Mouse (Mus musculus): Measurements from ENCODE around the gene Tmprss12.

The Tmprss12 gene

GRCm38 (mm10) chr15:100280626-100281025 is at the start of gene Tmprss12:
Gene Tmprss12, plus strand, starts transcription at chr15:100280837.
- Histone ChIP-seq H3K27me3 (ENCODE audit: insufficient read depth, low read length) (no peaks in the 10 kb centered on the region), H3K36me3 (ENCODE audit: insufficient read depth, low read length) (peaks cover 17% of the 10 kb centered on the region), H3K4me1 (replicated peaks; ENCODE audit: low read depth, low read length) (peaks cover 41% of the 10 kb centered on the region), H3K4me3 (replicated peaks; ENCODE audit: low read length) (peak within 1 kb of the TSS; percentile 68), H3K9me3 (ENCODE audit: low read length) (peaks cover 13% of the 10 kb centered on the region)
- no peak for TF ChIP-seq CTCF (conservative IDR thresholded peaks at IDR 0.05; ENCODE audit: low read length)
- no peak for TF ChIP-seq POU5F1 (IDR thresholded peaks at IDR 0.05; ENCODE audit: borderline replicate concordance, low read length)
- TF ChIP-seq NANOG (IDR thresholded peaks at IDR 0.05; ENCODE audit: borderline replicate concordance, low read length): no peak

- peaks cover 61% of the 10 kb centered on the region for H3K36me3 ChIP-seq (ENCODE audit: insufficient read depth, low read length)
- no peak for TF ChIP-seq CTCF (conservative IDR thresholded peaks at IDR 0.05; ENCODE audit: low read length)
- no peak for TF ChIP-seq POU5F1 (IDR thresholded peaks at IDR 0.05; ENCODE audit: borderline replicate concordance, low read length)
- no peak; the same call in 1 of the 2 replicates for TF ChIP-seq NANOG (IDR thresholded peaks at IDR 0.05; ENCODE audit: borderline replicate concordance, low read length)
- H3K27me3 ChIP-seq (ENCODE audit: insufficient read depth, low read length): no peaks in the 10 kb centered on the region
- H3K4me3 ChIP-seq (replicated peaks; ENCODE audit: low read length): peak overlapping the region; percentile 14
- no peaks in the 10 kb centered on the region for H3K9me3 ChIP-seq (ENCODE audit: low read length)
- peaks cover 75% of the 10 kb centered on the region for H3K4me1 ChIP-seq (replicated peaks; ENCODE audit: low read depth, low read length)
Measured at GRCm38 (mm10) chr15:100231616-100232525, 48.8 kb upstream of the Tmprss12 start.

- peaks cover 95% of the 10 kb centered on the region for H3K4me1 ChIP-seq (replicated peaks; ENCODE audit: low read depth, low read length)
- H3K27me3 ChIP-seq (ENCODE audit: insufficient read depth, low read length): no peaks in the 10 kb centered on the region
- H3K9me3 ChIP-seq (ENCODE audit: low read length): no peaks in the 10 kb centered on the region
- H3K4me3 ChIP-seq (replicated peaks; ENCODE audit: low read length): no peak overlapping the region
- no peak for TF ChIP-seq POU5F1 (IDR thresholded peaks at IDR 0.05; ENCODE audit: borderline replicate concordance, low read length)
- TF ChIP-seq NANOG (IDR thresholded peaks at IDR 0.05; ENCODE audit: borderline replicate concordance, low read length): no peak
- TF ChIP-seq CTCF (conservative IDR thresholded peaks at IDR 0.05; ENCODE audit: low read length): no peak
- H3K36me3 ChIP-seq (ENCODE audit: insufficient read depth, low read length): peaks cover 84% of the 10 kb centered on the region
Measured at GRCm38 (mm10) chr15:100235208-100235965, 45.2 kb upstream of the Tmprss12 start.

- Histone ChIP-seq H3K4me3 (replicated peaks; ENCODE audit: low read length) (no peak overlapping the region), H3K27me3 (ENCODE audit: insufficient read depth, low read length) (no peaks in the 10 kb centered on the region), H3K4me1 (replicated peaks; ENCODE audit: low read depth, low read length) (peaks cover 95% of the 10 kb centered on the region), H3K9me3 (ENCODE audit: low read length) (no peaks in the 10 kb centered on the region), H3K36me3 (ENCODE audit: insufficient read depth, low read length) (peaks cover 95% of the 10 kb centered on the region)
- no peak for TF ChIP-seq POU5F1 (IDR thresholded peaks at IDR 0.05; ENCODE audit: borderline replicate concordance, low read length)
- TF ChIP-seq CTCF (conservative IDR thresholded peaks at IDR 0.05; ENCODE audit: low read length): no peak
- TF ChIP-seq NANOG (IDR thresholded peaks at IDR 0.05; ENCODE audit: borderline replicate concordance, low read length): no peak
Measured at GRCm38 (mm10) chr15:100236952-100237351, 43.7 kb upstream of the Tmprss12 start.

- peaks cover 99% of the 10 kb centered on the region for H3K36me3 ChIP-seq (ENCODE audit: insufficient read depth, low read length)
- H3K4me1 ChIP-seq (replicated peaks; ENCODE audit: low read depth, low read length): peaks cover 99% of the 10 kb centered on the region
- no peak overlapping the region for H3K4me3 ChIP-seq (replicated peaks; ENCODE audit: low read length)
- TF ChIP-seq NANOG (IDR thresholded peaks at IDR 0.05; ENCODE audit: borderline replicate concordance, low read length): no peak
- no peaks in the 10 kb centered on the region for H3K27me3 ChIP-seq (ENCODE audit: insufficient read depth, low read length)
- no peaks in the 10 kb centered on the region for H3K9me3 ChIP-seq (ENCODE audit: low read length)
Measured at GRCm38 (mm10) chr15:100241780-100242179, 38.9 kb upstream of the Tmprss12 start.

- peaks cover 99% of the 10 kb centered on the region for H3K4me1 ChIP-seq (replicated peaks; ENCODE audit: low read depth, low read length)
Measured at GRCm38 (mm10) chr15:100245951-100246350, 34.7 kb upstream of the Tmprss12 start.

GRCm38 (mm10) chr15:100247296-100247695 is 33.3 kb upstream of the Tmprss12 start:
- no peaks in the 10 kb centered on the region for H3K27me3 ChIP-seq (ENCODE audit: insufficient read depth, low read length)
- no peak for TF ChIP-seq CTCF (conservative IDR thresholded peaks at IDR 0.05; ENCODE audit: low read length)
- no peak for TF ChIP-seq NANOG (IDR thresholded peaks at IDR 0.05; ENCODE audit: borderline replicate concordance, low read length)
- TF ChIP-seq POU5F1 (IDR thresholded peaks at IDR 0.05; ENCODE audit: borderline replicate concordance, low read length): no peak
- peaks cover 96% of the 10 kb centered on the region for H3K4me1 ChIP-seq (replicated peaks; ENCODE audit: low read depth, low read length)
- H3K4me3 ChIP-seq (replicated peaks; ENCODE audit: low read length): peak overlapping the region; percentile 58
- no peaks in the 10 kb centered on the region for H3K9me3 ChIP-seq (ENCODE audit: low read length)
- peaks cover 93% of the 10 kb centered on the region for H3K36me3 ChIP-seq (ENCODE audit: insufficient read depth, low read length)

More at GRCm38 (mm10) chr15:100245951-100246350, 34.7 kb upstream of the Tmprss12 start:
- Histone ChIP-seq H3K4me3 (replicated peaks; ENCODE audit: low read length) (no peak overlapping the region), H3K9me3 (ENCODE audit: low read length) (no peaks in the 10 kb centered on the region), H3K27me3 (ENCODE audit: insufficient read depth, low read length) (no peaks in the 10 kb centered on the region), H3K36me3 (ENCODE audit: insufficient read depth, low read length) (peaks cover 93% of the 10 kb centered on the region)
- no peak for TF ChIP-seq POU5F1 (IDR thresholded peaks at IDR 0.05; ENCODE audit: borderline replicate concordance, low read length)
- TF ChIP-seq NANOG (IDR thresholded peaks at IDR 0.05; ENCODE audit: borderline replicate concordance, low read length): no peak
- TF ChIP-seq CTCF (conservative IDR thresholded peaks at IDR 0.05; ENCODE audit: low read length): no peak

GRCm38 (mm10) chr15:100248665-100249433 is 31.8 kb upstream of the Tmprss12 start:
- peaks cover 94% of the 10 kb centered on the region for H3K36me3 ChIP-seq (ENCODE audit: insufficient read depth, low read length)
- H3K27me3 ChIP-seq (ENCODE audit: insufficient read depth, low read length): no peaks in the 10 kb centered on the region
- peaks cover 97% of the 10 kb centered on the region for H3K4me1 ChIP-seq (replicated peaks; ENCODE audit: low read depth, low read length)
- peak overlapping the region; percentile 58 for H3K4me3 ChIP-seq (replicated peaks; ENCODE audit: low read length)
- no peaks in the 10 kb centered on the region for H3K9me3 ChIP-seq (ENCODE audit: low read length)
- peak; percentile 98 for TF ChIP-seq POU5F1 (IDR thresholded peaks at IDR 0.05; ENCODE audit: borderline replicate concordance, low read length)
- TF ChIP-seq NANOG (IDR thresholded peaks at IDR 0.05; ENCODE audit: borderline replicate concordance, low read length): no peak
- no peak for TF ChIP-seq CTCF (conservative IDR thresholded peaks at IDR 0.05; ENCODE audit: low read length)
